Mouse (Mus musculus) c-Kit-negative CD71-positive TER-119-positive erythroid progenitor cells, embryonic 14.5 days (primary cell): Measurements from ENCODE around the gene LTO1.

Source experiments
- DNase-seq: peaks from one replicate; pipeline ENCODE4 v3.0.0-alpha.2; 2013; ENCODE audit warnings: low read depth, low spot score

Gene LTO1

GRCm38 (mm10) chr7:144908705-144909104 lies 6.2 kb upstream of the LTO1 start:
- DNase-seq, result no peak

GRCm38 (mm10) chr7:144911121-144911520 lies 3.8 kb upstream of the LTO1 start:
- no peak for DNase-seq

- no peak for DNase-seq
These were observed 2.0 kb upstream of the LTO1 start for GRCm38 (mm10) chr7:144912897-144913296.

GRCm38 (mm10) chr7:144914296-144914947 lies 478 bp upstream of the LTO1 start:
- no peak for DNase-seq

GRCm38 (mm10) chr7:144918823-144919222 lies 3.9 kb downstream of the LTO1 start:
- DNase-seq, result no peak

GRCm38 (mm10) chr7:144927591-144927990 lies 12.7 kb downstream of the LTO1 start:
- DNase-seq, result no peak

- DNase-seq, result no peak
These were observed 13.3 kb downstream of the LTO1 start for GRCm38 (mm10) chr7:144928009-144928888.

- no peak for DNase-seq
These were observed 13.9 kb downstream of the LTO1 start for GRCm38 (mm10) chr7:144928889-144929210.

- DNase-seq, result no peak
These were observed 14.6 kb downstream of the LTO1 start for GRCm38 (mm10) chr7:144929506-144929905.

- no peak for DNase-seq
These were observed 15.0 kb downstream of the LTO1 start for GRCm38 (mm10) chr7:144929931-144930330.

- no peak for DNase-seq
These were observed 16.9 kb downstream of the LTO1 start for GRCm38 (mm10) chr7:144931778-144932177.

GRCm38 (mm10) chr7:144932389-144932937 lies 17.6 kb downstream of the LTO1 start:
- DNase-seq, result no peak

- DNase-seq, result no peak
These were observed 18.4 kb downstream of the LTO1 start for GRCm38 (mm10) chr7:144933336-144933735.

GRCm38 (mm10) chr7:144933796-144934195 lies 18.9 kb downstream of the LTO1 start:
- DNase-seq, result no peak

- DNase-seq, result no peak
These were observed 20.0 kb downstream of the LTO1 start for GRCm38 (mm10) chr7:144934901-144935300.

GRCm38 (mm10) chr7:144935563-144935962 lies 20.7 kb downstream of the LTO1 start:
- no peak for DNase-seq

GRCm38 (mm10) chr7:144936311-144936880 lies 21.5 kb downstream of the LTO1 start:
- no peak for DNase-seq

GRCm38 (mm10) chr7:144937490-144937889 lies 22.6 kb downstream of the LTO1 start:
- DNase-seq, result no peak

- DNase-seq, result no peak
These were observed 23.1 kb downstream of the LTO1 start for GRCm38 (mm10) chr7:144937899-144938517.

GRCm38 (mm10) chr7:144938661-144939343 lies 23.9 kb downstream of the LTO1 start:
- no peak for DNase-seq

- DNase-seq, result no peak
These were observed 24.6 kb downstream of the LTO1 start, which contains the start of gene Ccnd1 for GRCm38 (mm10) chr7:144939344-144940002. Gene Ccnd1 (minus strand): TSS chr7:144939925.
